Mouse (Mus musculus) cerebellum, adult 9-10 months (tissue): ENCODE results near the gene Sult3a2.
"Not testable (repeated sequence)": the region's sequence is repeated elsewhere in the genome, so short reads cannot be mapped to it uniquely, and the experiment has no call there.

Experiments used
- DNase-seq: peaks from one replicate; pipeline ENCODE4 v3.0.0; 2022

The Sult3a2 gene

GRCm38 (mm10) chr10:33786604-33787003 lies at the start of gene Sult3a2:
Gene Sult3a2, minus strand, starts transcription at chr10:33786704.
- DNase-seq = no peak

GRCm38 (mm10) chr10:33820892-33821291 lies 34.4 kb upstream of the Sult3a2 start:
- no peak for DNase-seq

GRCm38 (mm10) chr10:33816923-33817322 lies 30.4 kb upstream of the Sult3a2 start:
- no peak for DNase-seq

- DNase-seq = no peak
Observed at GRCm38 (mm10) chr10:33814266-33814665, 27.8 kb upstream of the Sult3a2 start.

GRCm38 (mm10) chr10:33811807-33812206 lies 25.3 kb upstream of the Sult3a2 start:
- no peak for DNase-seq

- not testable (repeated sequence) for DNase-seq
Observed at GRCm38 (mm10) chr10:33797221-33797949, 10.9 kb upstream of the Sult3a2 start.

- not testable (repeated sequence) for DNase-seq
Observed at GRCm38 (mm10) chr10:33796269-33796915, 9.9 kb upstream of the Sult3a2 start.

- DNase-seq = not testable (repeated sequence)
Observed at GRCm38 (mm10) chr10:33792166-33792565, 5.7 kb upstream of the Sult3a2 start.

- no peak for DNase-seq
Observed at GRCm38 (mm10) chr10:33787541-33787940, 1.0 kb upstream of the Sult3a2 start.

- not testable (repeated sequence) for DNase-seq
Observed at GRCm38 (mm10) chr10:33735251-33735650, 51.3 kb downstream of the Sult3a2 start.

- no peak for DNase-seq
Observed at GRCm38 (mm10) chr10:33733241-33733640, 53.3 kb downstream of the Sult3a2 start.

GRCm38 (mm10) chr10:33732409-33733185 lies 53.9 kb downstream of the Sult3a2 start:
- DNase-seq = no peak

- DNase-seq = no peak
Observed at GRCm38 (mm10) chr10:33723764-33724163, 62.7 kb downstream of the Sult3a2 start.

GRCm38 (mm10) chr10:33721827-33722438 lies 64.6 kb downstream of the Sult3a2 start:
- DNase-seq = no peak
